Mouse (Mus musculus): Measurements from ENCODE around the gene Ly6g6e.

GRCm38 (mm10) chr17:35127017-35127416, 50.3 kb downstream of the Ly6g6e start:
- TF ChIP-seq CTCF (IDR thresholded peaks at IDR 0.05; ENCODE audit: borderline replicate concordance, control insufficient read depth, extremely low read depth, insufficient read depth, low read length, poor library complexity) = no peak
- no peak for TF ChIP-seq POLR2A (IDR thresholded peaks at IDR 0.05; ENCODE audit: control insufficient read depth, extremely low read depth, insufficient read depth, low read length, poor library complexity)

All from thymus, adult 2 months (tissue).